Mouse (Mus musculus) adrenal gland (tissue): ENCODE results near the gene Disp3.

Source experiments
- intact Hi-C: fragments of 180-260 bp; cut with DNase I; formaldehyde crosslinking; loops from one replicate; pipeline ENCODE4 v1.15.1; 2025

The Disp3 gene

GRCm38 (mm10) chr4:148220656-148221055 lies 67.1 kb downstream of the Disp3 start:
- intact Hi-C loops = no loop called here

- intact Hi-C loops = no loop called here
Measured at GRCm38 (mm10) chr4:148218238-148218637, 69.5 kb downstream of the Disp3 start.

GRCm38 (mm10) chr4:148215264-148215900 lies 72.4 kb downstream of the Disp3 start:
- intact Hi-C loops = no loop called here

GRCm38 (mm10) chr4:148214460-148215136 lies 73.2 kb downstream of the Disp3 start:
- intact Hi-C loops = no loop called here

- intact Hi-C loops = no loop called here
Measured at GRCm38 (mm10) chr4:148204873-148205232, 82.9 kb downstream of the Disp3 start.

GRCm38 (mm10) chr4:148204061-148204872 lies 83.5 kb downstream of the Disp3 start:
- intact Hi-C loops = no loop called here

- intact Hi-C loops = no loop called here
Measured at GRCm38 (mm10) chr4:148203557-148203956, 84.2 kb downstream of the Disp3 start.

- intact Hi-C loops = loop anchor here (10.0 kb wide), 1 partner anchor 206 kb away; no protein-coding TSS in a partner anchor
Measured at GRCm38 (mm10) chr4:148198721-148199120, 89.0 kb downstream of the Disp3 start.

- intact Hi-C loops = loop anchor here (10.0 kb wide), 1 partner anchor 210 kb away; no protein-coding TSS in a partner anchor
Measured at GRCm38 (mm10) chr4:148194400-148194799, 93.4 kb downstream of the Disp3 start.

- intact Hi-C loops = loop anchor here (10.0 kb wide), 1 partner anchor 212 kb away; no protein-coding TSS in a partner anchor
Measured at GRCm38 (mm10) chr4:148192707-148193245, 95.0 kb downstream of the Disp3 start.
